Mouse (Mus musculus): Measurements from ENCODE around the gene Tspyl1.

GRCm38 (mm10) chr10:34327144-34327543 is 45.2 kb downstream of the Tspyl1 start:
- TF ChIP-seq CTCF (conservative IDR thresholded peaks at IDR 0.05; ENCODE audit: insufficient read depth, insufficient read length, low read depth, low read length) (no peak), POLR2A (IDR thresholded peaks at IDR 0.05; ENCODE audit: low read depth, low read length) (no peak)
